7 mouse cellular contexts compared by ENCODE assay signal in the genomic region with DNA sequence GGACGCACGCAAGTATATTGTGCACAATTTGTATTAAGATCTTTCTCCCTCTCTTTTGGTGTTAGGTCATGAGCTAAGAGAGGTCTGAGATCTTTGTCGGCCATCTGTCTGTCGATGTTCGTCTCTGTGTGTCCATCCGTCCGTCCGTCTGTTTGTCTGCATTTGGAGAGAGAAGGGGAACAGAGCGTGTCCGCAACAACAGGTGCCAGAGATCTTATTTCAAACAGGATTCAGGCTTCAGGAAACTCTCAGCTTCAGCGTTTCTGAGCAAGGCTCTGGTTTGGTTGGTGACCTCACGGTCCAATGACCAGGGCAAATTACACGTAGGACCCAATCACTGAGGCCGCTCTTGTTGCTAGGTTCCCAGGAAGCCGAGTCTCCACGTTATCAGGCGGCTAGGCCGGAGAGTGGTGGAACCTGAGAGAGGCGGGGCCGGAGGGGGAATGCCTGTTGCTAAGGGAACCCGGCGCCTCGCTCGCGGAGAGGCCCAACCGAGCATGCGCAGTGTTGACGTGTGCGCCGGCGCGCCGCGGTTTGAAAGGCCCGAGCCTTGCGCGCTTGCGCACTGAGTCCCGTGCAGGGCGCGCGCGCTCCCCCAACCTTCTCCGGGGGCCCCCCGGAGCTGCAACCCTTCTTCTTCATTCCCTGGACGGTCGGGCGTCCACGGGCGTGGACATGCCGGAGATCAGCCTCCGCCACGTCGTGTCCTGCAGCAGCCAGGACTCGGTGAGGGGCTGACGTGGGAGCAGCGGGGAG. TPM values are rescaled to one million over a fixed set of nuclear protein-coding genes. Genes with fewer than 3 reads are reported as not detected.
DNase-seq lines count a peak whose midpoint lies in the region; ATAC-seq lines count a peak whose summit lies in the region.

No protein-coding gene starts in this region.

- peak overlapping the region; percentile 83 for H3K9ac ChIP-seq in embryonic facial prominence, embryonic 11.5 days (replicated peaks; ENCODE audit: low read length)
- H3K9ac ChIP-seq in midbrain, embryonic 13.5 days (replicated peaks): peak overlapping the region; percentile 79

- H3K36me3 ChIP-seq in embryonic facial prominence, embryonic 11.5 days (replicated peaks; ENCODE audit: control insufficient read depth, insufficient read depth, low read depth, low read length): no peaks in the 10 kb centered on the region; the same call in 1 of the 2 replicates
- H3K36me3 ChIP-seq in limb, embryonic 10.5 days: peaks cover 41% of the 10 kb centered on the region
- H3K36me3 ChIP-seq in midbrain, embryonic 13.5 days: peaks cover 13% of the 10 kb centered on the region

- peak overlapping the region; percentile 7; the same call in 1 of the 2 replicates for H3K27ac ChIP-seq in embryonic facial prominence, embryonic 11.5 days (replicated peaks; ENCODE audit: low read depth, low read length)
- peak overlapping the region; percentile 86 for H3K27ac ChIP-seq in limb, embryonic 10.5 days
- peak overlapping the region; percentile 64 for H3K27ac ChIP-seq in midbrain, embryonic 13.5 days

- no peaks in the 10 kb centered on the region for H3K27me3 ChIP-seq in embryonic facial prominence, embryonic 11.5 days (ENCODE audit: control insufficient read depth, insufficient read depth, low read length)
- H3K27me3 ChIP-seq in limb, embryonic 10.5 days (ENCODE audit: low read depth, poor library complexity, severe bottlenecking): no peaks in the 10 kb centered on the region
- H3K27me3 ChIP-seq in midbrain, embryonic 13.5 days: no peaks in the 10 kb centered on the region

- peak overlapping the region; percentile 65 for H3K4me2 ChIP-seq in embryonic facial prominence, embryonic 11.5 days (ENCODE audit: low read depth, low read length)
- H3K4me2 ChIP-seq in midbrain, embryonic 13.5 days (replicated peaks): peak overlapping the region; percentile 75

- peak; percentile 100 for DNase-seq in adrenal gland, postnatal 14 days
- peak; percentile 100 for DNase-seq in embryonic facial prominence, embryonic 11.5 days (ENCODE audit: low spot score)
- peak; percentile 100 for DNase-seq in kidney, adult 11 months
- DNase-seq in limb, embryonic 10.5 days (ENCODE audit: low spot score): peak; percentile 100
- DNase-seq in spleen, adult 12 weeks (ENCODE audit: low spot score): peak; percentile 97

- peaks cover 3% of the 10 kb centered on the region for H3K4me1 ChIP-seq in embryonic facial prominence, embryonic 11.5 days (ENCODE audit: control insufficient read depth, insufficient read depth, low read length)
- peaks cover 18% of the 10 kb centered on the region for H3K4me1 ChIP-seq in limb, embryonic 10.5 days
- peaks cover 18% of the 10 kb centered on the region for H3K4me1 ChIP-seq in midbrain, embryonic 13.5 days (replicated peaks)

- H3K4me3 ChIP-seq in embryonic facial prominence, embryonic 11.5 days (ENCODE audit: low read depth, low read length): peak overlapping the region; percentile 85
- peak overlapping the region; percentile 71 for H3K4me3 ChIP-seq in limb, embryonic 10.5 days
- H3K4me3 ChIP-seq in midbrain, embryonic 13.5 days (replicated peaks): peak overlapping the region; percentile 82

- WGBS in embryonic facial prominence, embryonic 11.5 days: under 1% methylated on average over 55 of the region's 57 CpGs
- WGBS in limb, embryonic 10.5 days: under 1% methylated on average over 57 of the region's 57 CpGs
- WGBS in midbrain, embryonic 13.5 days: under 1% methylated on average over 57 of the region's 57 CpGs

- peak; percentile 98 for ATAC-seq in embryonic facial prominence, embryonic 11.5 days (replicated peaks; ENCODE audit: insufficient number of reproducible peaks, low FRiP score, low TSS enrichment, low read depth)
- ATAC-seq in granulocyte monocyte progenitor cell, adult 5-6 weeks (replicated peaks; ENCODE audit: poor library complexity, severe bottlenecking): peak; percentile 99
- peak; percentile 98 for ATAC-seq in midbrain, embryonic 13.5 days

- H3K9me3 ChIP-seq in embryonic facial prominence, embryonic 11.5 days (replicated peaks; ENCODE audit: control insufficient read depth, low read length): no peaks in the 10 kb centered on the region
- no peaks in the 10 kb centered on the region for H3K9me3 ChIP-seq in limb, embryonic 10.5 days (replicated peaks)
- H3K9me3 ChIP-seq in midbrain, embryonic 13.5 days: no peaks in the 10 kb centered on the region

RNA-seq across cellular contexts. Expression of a gene that starts 0.7 kb away (rescaled TPM):
- 38.5 and 47.0 TPM in 2 replicates for total RNA-seq in adrenal gland, postnatal 14 days (2021)
- polyA plus RNA-seq in embryonic facial prominence, embryonic 11.5 days (2014; fragmentation: Nextera tagmentation; extraction: Ambion mirVana): 99.0 and 111 TPM in 2 replicates
- total RNA-seq in granulocyte monocyte progenitor cell, adult 5-6 weeks (2014; fragmentation: Nextera tagmentation): 72.6 and 80.6 TPM in 2 replicates
- 38.6 and 40.9 TPM in 2 replicates for total RNA-seq in granulocyte monocyte progenitor cell, adult 5-6 weeks (2017)
- 163 and 182 TPM in 2 replicates for polyA plus RNA-seq in limb, embryonic 10.5 days (2016; fragmentation: Nextera tagmentation; extraction: Ambion mirVana)
- 65.8 and 71.4 TPM in 2 replicates for polyA plus RNA-seq in midbrain, embryonic 13.5 days (2015; fragmentation: Nextera tagmentation; extraction: Ambion mirVana)

RNA-seq across cellular contexts. Expression of a gene that starts 0.9 kb away (rescaled TPM):
- not detected in 2 replicates for total RNA-seq in adrenal gland, postnatal 14 days (2021)
- not detected in 2 replicates for polyA plus RNA-seq in embryonic facial prominence, embryonic 11.5 days (2014; fragmentation: Nextera tagmentation; extraction: Ambion mirVana)
- not detected in 2 replicates for total RNA-seq in granulocyte monocyte progenitor cell, adult 5-6 weeks (2014; fragmentation: Nextera tagmentation)
- total RNA-seq in granulocyte monocyte progenitor cell, adult 5-6 weeks (2017): not detected in 2 replicates
- not detected in 2 replicates for polyA plus RNA-seq in limb, embryonic 10.5 days (2016; fragmentation: Nextera tagmentation; extraction: Ambion mirVana)
- not detected in 2 replicates for polyA plus RNA-seq in midbrain, embryonic 13.5 days (2015; fragmentation: Nextera tagmentation; extraction: Ambion mirVana)

RNA-seq across cellular contexts. Expression of a gene that starts 16.3 kb away (rescaled TPM):
- 18.9 and 20.4 TPM in 2 replicates for total RNA-seq in adrenal gland, postnatal 14 days (2021)
- 8.0 and 8.7 TPM in 2 replicates for polyA plus RNA-seq in embryonic facial prominence, embryonic 11.5 days (2014; fragmentation: Nextera tagmentation; extraction: Ambion mirVana)
- 5.1 and 5.9 TPM in 2 replicates for total RNA-seq in granulocyte monocyte progenitor cell, adult 5-6 weeks (2014; fragmentation: Nextera tagmentation)
- total RNA-seq in granulocyte monocyte progenitor cell, adult 5-6 weeks (2017): 3.3 and 4.2 TPM in 2 replicates
- polyA plus RNA-seq in limb, embryonic 10.5 days (2016; fragmentation: Nextera tagmentation; extraction: Ambion mirVana): 6.5 and 8.4 TPM in 2 replicates
- 20.3 and 25.3 TPM in 2 replicates for polyA plus RNA-seq in midbrain, embryonic 13.5 days (2015; fragmentation: Nextera tagmentation; extraction: Ambion mirVana)

RNA-seq across cellular contexts. Expression of a gene that starts 34.6 kb away (rescaled TPM):
- total RNA-seq in adrenal gland, postnatal 14 days (2021): not detected in 2 replicates
- polyA plus RNA-seq in embryonic facial prominence, embryonic 11.5 days (2014; fragmentation: Nextera tagmentation; extraction: Ambion mirVana): 0.25 and 0.32 TPM in 2 replicates
- not detected in 2 replicates for total RNA-seq in granulocyte monocyte progenitor cell, adult 5-6 weeks (2014; fragmentation: Nextera tagmentation)
- not detected in 2 replicates for total RNA-seq in granulocyte monocyte progenitor cell, adult 5-6 weeks (2017)
- polyA plus RNA-seq in limb, embryonic 10.5 days (2016; fragmentation: Nextera tagmentation; extraction: Ambion mirVana): 1.0 and 1.4 TPM in 2 replicates
- polyA plus RNA-seq in midbrain, embryonic 13.5 days (2015; fragmentation: Nextera tagmentation; extraction: Ambion mirVana): 1.2 and 1.9 TPM in 2 replicates

RNA-seq across cellular contexts. Expression of a gene that starts 40.0 kb away (rescaled TPM):
- 6.1 and 7.5 TPM in 2 replicates for total RNA-seq in adrenal gland, postnatal 14 days (2021)
- polyA plus RNA-seq in embryonic facial prominence, embryonic 11.5 days (2014; fragmentation: Nextera tagmentation; extraction: Ambion mirVana): 52.5 and 58.0 TPM in 2 replicates
- total RNA-seq in granulocyte monocyte progenitor cell, adult 5-6 weeks (2014; fragmentation: Nextera tagmentation): 1.5 and 4.0 TPM in 2 replicates
- 2.2 and 2.7 TPM in 2 replicates for total RNA-seq in granulocyte monocyte progenitor cell, adult 5-6 weeks (2017)
- polyA plus RNA-seq in limb, embryonic 10.5 days (2016; fragmentation: Nextera tagmentation; extraction: Ambion mirVana): 107 and 130 TPM in 2 replicates
- polyA plus RNA-seq in midbrain, embryonic 13.5 days (2015; fragmentation: Nextera tagmentation; extraction: Ambion mirVana): 234 and 261 TPM in 2 replicates

Comparison
In these comparisons a context has a peak if more than half of its experiments do, and no peak if none do; other contexts are left out.
1. Peak in every context shown above with its lines: DNase-seq, ATAC-seq, H3K4me3 ChIP-seq and H3K27ac ChIP-seq.
2. H3K27ac ChIP-seq: peak in every context shown above with its lines; median percentile 86 in limb, embryonic 10.5 days; 64 in midbrain, embryonic 13.5 days; 7 in embryonic facial prominence, embryonic 11.5 days.